Mouse (Mus musculus) adrenal gland, adult 10 weeks (tissue): ENCODE data around the gene Ptpn12. TPM values are rescaled to one million over a fixed set of nuclear protein-coding genes. Genes with fewer than 3 reads are reported as not detected.

ENCODE experiments used
- polyA plus RNA-seq: library from polyadenylated mRNA; stranded (reverse); fragments of 350-450 nt; fragmentation: Illumina TruSeq; extraction: RNeasy Lipid Tissue Mini Kit (QIAGEN cat#74804); gene quantifications from one replicate; pipeline ENCODE4 v1.2.3, GENCODE M21; 2014; ENCODE audit warnings: low read depth, low replicate concordance

Gene Ptpn12
- 155 TPM for polyA plus RNA-seq

GRCm38 (mm10) chr5:21055820-21056531, at the start of gene Ptpn12:
Gene Ptpn12 (minus strand): TSS chr5:21055911.

GRCm38 (mm10) chr5:20956298-20956697, 99.4 kb downstream of the Ptpn12 start, which contains the start of gene Rsbn1l:
Gene Rsbn1l (minus strand): TSS chr5:20956398.

Other genes with a start within 250 kb of the Ptpn12 start
- 27.7 TPM for gene Phtf2, start 173.8 kb downstream of the Ptpn12 start, polyA plus RNA-seq
- 49.9 TPM for gene Tmem60, start 173.7 kb downstream of the Ptpn12 start, polyA plus RNA-seq
- gene Rsbn1l, start 99.5 kb downstream of the Ptpn12 start, polyA plus RNA-seq: 46.9 TPM
- 6.8 TPM for gene Gsap, start 130.3 kb upstream of the Ptpn12 start, polyA plus RNA-seq